Mouse (Mus musculus): ENCODE measurements around the gene Nxnl1.

Gene Nxnl1

DNA sequence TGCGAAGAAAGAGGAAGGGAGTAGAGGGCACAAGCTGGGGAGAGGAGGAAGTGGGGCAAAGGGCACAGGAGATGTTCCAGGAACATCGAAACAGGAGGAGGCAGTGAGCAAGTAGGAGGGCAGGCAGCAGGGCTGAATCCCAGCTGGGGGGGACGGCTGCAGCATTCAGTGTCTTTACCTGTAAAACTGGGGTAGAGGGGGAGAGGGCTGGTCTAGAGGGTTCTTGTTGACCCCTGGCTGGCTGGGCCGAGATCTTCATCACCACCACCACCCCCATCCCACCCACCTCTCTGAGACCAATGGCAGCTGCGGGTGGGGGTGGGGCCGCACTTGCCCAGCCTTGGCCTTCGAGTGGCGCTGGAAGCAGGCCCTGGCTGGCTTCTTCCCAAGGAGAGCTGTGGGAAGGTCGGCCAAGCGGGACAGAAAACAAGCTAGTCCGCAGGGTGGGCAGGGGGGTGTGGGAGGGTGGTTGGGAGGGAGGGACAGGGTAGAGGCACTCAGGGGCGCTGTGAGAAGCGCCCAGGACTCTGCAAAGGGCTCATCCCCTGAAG, 2.1 kb upstream of the Nxnl1 start, which contains the start of gene Slc27a1:
Gene Slc27a1, plus strand, starts transcription at position 496 of the 551 bp plus-strand sequence.
- TF ChIP-seq POU5F1 (IDR thresholded peaks at IDR 0.05; ENCODE audit: borderline replicate concordance, low read length) (no peak), NANOG (IDR thresholded peaks at IDR 0.05; ENCODE audit: borderline replicate concordance, low read length) (no peak), CTCF (conservative IDR thresholded peaks at IDR 0.05; ENCODE audit: low read length) (no peak)
- Histone ChIP-seq H3K9me3 (ENCODE audit: low read length) (peaks cover 7% of the 10 kb centered on the region), H3K4me3 (replicated peaks; ENCODE audit: low read length) (peak within 1 kb of the TSS; percentile 92), H3K36me3 (ENCODE audit: insufficient read depth, low read length) (no peaks in the 10 kb centered on the region), H3K4me1 (replicated peaks; ENCODE audit: low read depth, low read length) (peaks cover 53% of the 10 kb centered on the region), H3K27me3 (ENCODE audit: insufficient read depth, low read length) (peaks cover 39% of the 10 kb centered on the region)

DNA sequence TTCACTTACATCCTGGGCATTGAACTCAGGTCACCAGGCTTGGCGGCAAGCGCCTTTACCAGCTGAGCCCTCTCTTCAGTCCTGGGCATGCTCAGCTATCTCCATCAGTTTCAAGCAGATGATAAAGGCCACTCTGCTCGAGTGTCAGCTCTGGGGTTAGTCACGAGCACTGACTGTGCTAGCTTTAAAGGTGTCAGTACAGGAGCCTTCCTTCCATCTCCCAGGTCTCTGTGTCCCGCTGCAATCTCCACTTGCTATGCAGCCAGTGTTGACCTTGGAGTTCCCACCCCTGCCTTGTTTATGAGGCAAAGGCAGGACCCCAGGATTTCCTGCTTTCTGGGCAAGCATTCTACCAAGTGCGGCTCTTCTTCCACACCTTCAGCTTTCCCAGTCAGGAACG, 1.2 kb upstream of the Nxnl1 start:
- Histone ChIP-seq H3K36me3 (ENCODE audit: insufficient read depth, low read length) (no peaks in the 10 kb centered on the region), H3K4me1 (replicated peaks; ENCODE audit: low read depth, low read length) (peaks cover 58% of the 10 kb centered on the region), H3K4me3 (replicated peaks; ENCODE audit: low read length) (no peak overlapping the region), H3K9me3 (ENCODE audit: low read length) (peaks cover 7% of the 10 kb centered on the region), H3K27me3 (ENCODE audit: insufficient read depth, low read length) (peaks cover 46% of the 10 kb centered on the region)
- TF ChIP-seq CTCF (conservative IDR thresholded peaks at IDR 0.05; ENCODE audit: low read length): no peak
- TF ChIP-seq POU5F1 (IDR thresholded peaks at IDR 0.05; ENCODE audit: borderline replicate concordance, low read length): no peak
- no peak for TF ChIP-seq NANOG (IDR thresholded peaks at IDR 0.05; ENCODE audit: borderline replicate concordance, low read length)

DNA sequence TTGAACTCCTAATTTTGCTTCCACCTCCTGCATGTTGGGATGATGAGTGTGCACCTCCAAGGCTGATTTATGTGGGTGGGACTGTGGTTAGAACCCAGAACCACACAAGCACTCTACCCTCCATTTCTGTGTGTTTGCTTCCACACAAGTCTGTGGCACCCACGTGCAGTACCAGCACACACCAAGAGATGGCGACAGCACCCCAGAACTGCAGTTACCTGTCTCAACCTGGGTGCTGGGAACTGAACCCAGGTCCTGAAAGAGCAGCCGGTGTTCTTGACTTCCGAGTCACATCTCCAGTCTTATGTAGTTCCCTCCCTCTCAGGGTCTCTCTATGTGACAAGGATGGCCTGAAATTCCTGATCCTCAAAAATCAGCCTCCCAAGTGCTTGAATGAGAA, 2.4 kb downstream of the Nxnl1 start:
- H3K9me3 ChIP-seq (ENCODE audit: low read length): peaks cover 7% of the 10 kb centered on the region
- no peak overlapping the region for H3K4me3 ChIP-seq (replicated peaks; ENCODE audit: low read length)
- no peaks in the 10 kb centered on the region for H3K36me3 ChIP-seq (ENCODE audit: insufficient read depth, low read length)
- H3K27me3 ChIP-seq (ENCODE audit: insufficient read depth, low read length): peaks cover 67% of the 10 kb centered on the region
- TF ChIP-seq POU5F1 (IDR thresholded peaks at IDR 0.05; ENCODE audit: borderline replicate concordance, low read length) (no peak), CTCF (conservative IDR thresholded peaks at IDR 0.05; ENCODE audit: low read length) (peak; percentile 64), NANOG (IDR thresholded peaks at IDR 0.05; ENCODE audit: borderline replicate concordance, low read length) (no peak)
- H3K4me1 ChIP-seq (replicated peaks; ENCODE audit: low read depth, low read length): peaks cover 56% of the 10 kb centered on the region

DNA sequence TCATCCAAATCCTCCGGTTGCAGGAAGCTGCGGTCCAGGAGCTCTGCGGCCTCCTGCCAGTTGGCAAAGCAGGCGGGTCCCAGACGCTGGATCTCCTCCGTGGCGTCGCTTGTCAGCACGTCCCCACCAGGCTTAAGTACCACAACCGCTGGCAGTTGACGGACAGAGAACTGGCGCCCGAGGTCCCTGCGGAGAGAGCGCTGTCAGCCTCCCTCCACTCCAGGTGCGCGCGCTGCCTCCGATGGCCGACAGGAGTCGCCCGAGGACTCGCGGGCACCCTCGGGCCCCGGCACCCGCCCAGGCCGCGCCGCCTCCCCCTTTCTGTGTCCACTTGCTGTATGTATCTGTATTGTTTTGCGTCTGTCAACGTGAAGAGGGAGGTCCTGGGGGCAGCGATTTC, 3.6 kb downstream of the Nxnl1 start:
- peaks cover 7% of the 10 kb centered on the region for H3K9me3 ChIP-seq (ENCODE audit: low read length)
- H3K36me3 ChIP-seq (ENCODE audit: insufficient read depth, low read length): no peaks in the 10 kb centered on the region
- H3K4me3 ChIP-seq (replicated peaks; ENCODE audit: low read length): peak overlapping the region; percentile 76
- no peak for TF ChIP-seq NANOG (IDR thresholded peaks at IDR 0.05; ENCODE audit: borderline replicate concordance, low read length)
- H3K4me1 ChIP-seq (replicated peaks; ENCODE audit: low read depth, low read length): peaks cover 49% of the 10 kb centered on the region
- H3K27me3 ChIP-seq (ENCODE audit: insufficient read depth, low read length): peaks cover 72% of the 10 kb centered on the region

DNA sequence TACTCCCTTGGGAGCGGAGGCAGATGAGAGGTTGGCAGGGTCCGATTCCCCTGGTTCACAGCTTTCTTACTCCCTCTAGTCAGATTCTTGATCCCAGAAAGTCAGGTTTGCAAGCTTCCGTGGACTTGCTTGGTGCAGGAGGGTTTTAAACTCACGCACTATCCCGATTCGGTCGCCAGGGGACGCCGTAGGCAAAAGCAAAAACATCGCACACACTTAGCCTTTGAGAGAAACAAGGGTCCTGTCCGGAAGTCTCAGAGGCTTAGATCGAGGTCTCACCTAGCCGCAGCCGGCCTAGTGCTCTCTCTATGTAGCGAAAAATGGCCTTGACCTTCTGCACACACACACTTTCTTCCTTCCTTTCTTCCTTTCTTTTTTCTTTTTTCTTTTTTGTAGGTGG, 5.0 kb downstream of the Nxnl1 start:
- peaks cover 39% of the 10 kb centered on the region for H3K4me1 ChIP-seq (replicated peaks; ENCODE audit: low read depth, low read length)
- H3K36me3 ChIP-seq (ENCODE audit: insufficient read depth, low read length): no peaks in the 10 kb centered on the region
- peaks cover 7% of the 10 kb centered on the region for H3K9me3 ChIP-seq (ENCODE audit: low read length)
- H3K4me3 ChIP-seq (replicated peaks; ENCODE audit: low read length): no peak overlapping the region
- H3K27me3 ChIP-seq (ENCODE audit: insufficient read depth, low read length): peaks cover 77% of the 10 kb centered on the region
- peak; percentile 61 for TF ChIP-seq CTCF (conservative IDR thresholded peaks at IDR 0.05; ENCODE audit: low read length)
- TF ChIP-seq POU5F1 (IDR thresholded peaks at IDR 0.05; ENCODE audit: borderline replicate concordance, low read length): no peak
- TF ChIP-seq NANOG (IDR thresholded peaks at IDR 0.05; ENCODE audit: borderline replicate concordance, low read length): no peak

DNA sequence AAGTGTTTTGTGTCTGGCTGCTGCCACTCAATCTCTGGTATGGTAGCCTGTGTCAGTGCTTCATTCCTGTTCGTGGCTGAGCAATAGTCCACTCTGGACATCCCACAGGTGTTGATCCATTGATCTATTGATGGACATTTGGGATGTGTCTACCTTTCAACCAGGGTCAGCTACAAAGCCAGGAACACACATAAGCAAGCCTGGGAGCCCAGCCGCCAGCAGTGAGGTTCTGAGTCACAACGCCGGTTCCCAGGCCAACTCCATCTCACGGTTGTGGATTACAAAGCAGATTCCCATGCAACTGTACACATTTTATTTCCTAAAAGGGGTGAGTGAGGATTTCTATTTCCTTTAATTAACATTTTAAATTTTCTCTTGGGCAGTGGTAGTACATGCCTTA, 5.6 kb downstream of the Nxnl1 start:
- peaks cover 7% of the 10 kb centered on the region for H3K9me3 ChIP-seq (ENCODE audit: low read length)
- H3K4me1 ChIP-seq (replicated peaks; ENCODE audit: low read depth, low read length): peaks cover 33% of the 10 kb centered on the region
- H3K4me3 ChIP-seq (replicated peaks; ENCODE audit: low read length): no peak overlapping the region
- H3K36me3 ChIP-seq (ENCODE audit: insufficient read depth, low read length): no peaks in the 10 kb centered on the region
- TF ChIP-seq NANOG (IDR thresholded peaks at IDR 0.05; ENCODE audit: borderline replicate concordance, low read length) (no peak), POU5F1 (IDR thresholded peaks at IDR 0.05; ENCODE audit: borderline replicate concordance, low read length) (no peak), CTCF (conservative IDR thresholded peaks at IDR 0.05; ENCODE audit: low read length) (no peak)
- peaks cover 77% of the 10 kb centered on the region for H3K27me3 ChIP-seq (ENCODE audit: insufficient read depth, low read length)

DNA sequence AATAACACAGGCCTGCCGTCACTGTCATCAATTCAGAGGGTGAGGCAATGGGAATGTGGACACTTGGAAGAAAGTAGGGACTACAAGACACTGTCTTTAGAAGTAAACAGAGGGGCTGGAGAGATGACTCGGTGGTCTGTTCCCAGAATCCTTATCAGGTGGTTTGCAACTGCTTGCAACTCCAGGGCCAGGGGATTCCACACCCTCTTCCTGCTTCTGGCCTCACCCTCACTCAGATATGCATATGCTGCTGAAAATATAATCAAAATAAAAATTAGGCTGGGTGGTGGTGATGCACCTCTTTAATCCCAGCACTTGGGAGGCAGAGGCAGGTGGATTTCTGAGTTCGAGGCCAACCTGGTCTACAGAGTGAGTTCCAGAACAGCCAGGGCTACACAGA, 6.3 kb downstream of the Nxnl1 start:
- no peak for TF ChIP-seq POU5F1 (IDR thresholded peaks at IDR 0.05; ENCODE audit: borderline replicate concordance, low read length)
- no peak for TF ChIP-seq NANOG (IDR thresholded peaks at IDR 0.05; ENCODE audit: borderline replicate concordance, low read length)
- no peak for TF ChIP-seq CTCF (conservative IDR thresholded peaks at IDR 0.05; ENCODE audit: low read length)
- H3K4me3 ChIP-seq (replicated peaks; ENCODE audit: low read length): no peak overlapping the region
- H3K4me1 ChIP-seq (replicated peaks; ENCODE audit: low read depth, low read length): peaks cover 29% of the 10 kb centered on the region
- peaks cover 80% of the 10 kb centered on the region for H3K27me3 ChIP-seq (ENCODE audit: insufficient read depth, low read length)
- peaks cover 7% of the 10 kb centered on the region for H3K9me3 ChIP-seq (ENCODE audit: low read length)
- no peaks in the 10 kb centered on the region for H3K36me3 ChIP-seq (ENCODE audit: insufficient read depth, low read length)

DNA sequence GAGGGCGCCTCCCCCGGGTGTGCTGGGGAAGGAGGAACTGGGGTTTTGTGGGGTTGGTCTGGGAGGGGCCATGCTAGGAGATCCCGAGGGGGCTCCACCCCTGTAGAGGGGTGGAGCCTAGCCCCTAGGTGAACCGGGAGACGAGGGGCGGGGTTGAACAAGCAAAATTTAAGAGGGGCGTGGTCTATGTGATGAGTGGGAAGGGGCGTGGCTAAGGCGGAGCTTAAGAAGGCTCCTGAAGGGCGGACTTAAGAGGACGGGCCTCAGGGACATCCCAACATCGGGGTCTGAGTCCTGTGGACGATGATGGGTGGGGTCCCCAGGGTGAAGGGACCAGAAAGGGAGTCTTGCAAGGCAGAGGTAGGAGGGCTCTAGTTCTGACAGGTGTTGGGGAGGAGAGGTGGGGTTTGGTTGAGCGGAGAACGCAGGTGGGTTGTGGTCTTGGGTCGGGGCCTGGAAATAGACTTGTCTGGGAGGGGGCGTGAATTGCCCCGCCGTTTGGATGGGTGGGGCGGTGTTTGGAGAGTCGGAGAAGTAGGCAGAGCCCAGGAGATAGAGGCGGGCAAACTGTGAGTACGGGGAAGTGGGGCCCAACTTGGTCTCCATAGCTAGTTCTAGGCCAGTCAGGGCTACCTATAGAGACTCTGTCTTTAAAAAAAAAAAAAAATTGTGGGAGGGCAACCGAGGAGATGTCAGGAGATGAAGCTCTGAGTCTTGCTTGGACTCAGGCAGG, 7.3 kb downstream of the Nxnl1 start:
- H3K27me3 ChIP-seq (ENCODE audit: insufficient read depth, low read length): peaks cover 77% of the 10 kb centered on the region
- peaks cover 4% of the 10 kb centered on the region for H3K9me3 ChIP-seq (ENCODE audit: low read length)
- H3K4me1 ChIP-seq (replicated peaks; ENCODE audit: low read depth, low read length): peaks cover 37% of the 10 kb centered on the region
- no peak for TF ChIP-seq POU5F1 (IDR thresholded peaks at IDR 0.05; ENCODE audit: borderline replicate concordance, low read length)
- TF ChIP-seq CTCF (conservative IDR thresholded peaks at IDR 0.05; ENCODE audit: low read length): no peak
- no peak for TF ChIP-seq NANOG (IDR thresholded peaks at IDR 0.05; ENCODE audit: borderline replicate concordance, low read length)
- peak overlapping the region; percentile 85 for H3K4me3 ChIP-seq (replicated peaks; ENCODE audit: low read length)
- H3K36me3 ChIP-seq (ENCODE audit: insufficient read depth, low read length): no peaks in the 10 kb centered on the region
